Mouse (Mus musculus) myocyte (in vitro differentiated cells): Measurements from ENCODE around the gene Pde4a. TPM values are rescaled to one million over a fixed set of nuclear protein-coding genes. Genes with fewer than 3 reads are reported as not detected.

ENCODE experiments used
- H3K27me3 ChIP-seq: one replicate; pipeline ENCODE4 v1.6.1; 2011; ENCODE audit not compliant: control insufficient read depth, insufficient read depth, insufficient read length
- H3K36me3 ChIP-seq: one replicate; pipeline ENCODE4 v1.6.1; 2011; ENCODE audit not compliant: control insufficient read depth, insufficient read depth
- H3K4me2 ChIP-seq: one replicate; pipeline ENCODE4 v1.6.1; 2011; ENCODE audit warnings: low read depth, control low read depth
- H3K4me3 ChIP-seq: one replicate; pipeline ENCODE4 v1.5.1; 2011; ENCODE audit warnings: mild to moderate bottlenecking, control low read depth, moderate library complexity
- H3K79me2 ChIP-seq: one replicate; pipeline ENCODE4 v1.6.1; 2011; ENCODE audit not compliant: control insufficient read depth, insufficient read depth
- H3ac ChIP-seq: one replicate; pipeline ENCODE4 v1.6.1; 2011; ENCODE audit not compliant: control insufficient read depth, insufficient read length
- CEBPB ChIP-seq: IDR thresholded peaks from 2 replicates; pipeline ENCODE4 v1.6.1; 2011; ENCODE audit warnings: mild to moderate bottlenecking, moderate library complexity; ENCODE audit not compliant: poor library complexity, insufficient read depth, severe bottlenecking
- E2F4 ChIP-seq: IDR thresholded peaks from one replicate; pipeline ENCODE4 v1.6.1; 2011; ENCODE audit warnings: mild to moderate bottlenecking, control low read depth, moderate library complexity; ENCODE audit not compliant: insufficient read depth
- MAX ChIP-seq: IDR thresholded peaks from one replicate; pipeline ENCODE4 v1.6.1; 2011; ENCODE audit warnings: low read depth, mild to moderate bottlenecking, control low read depth
- MYOD1 ChIP-seq, 3 experiments: IDR thresholded peaks; one replicate each; pipeline ENCODE4 v1.6.1; 2011; ENCODE audit warnings: control low read depth in 2 of 3, low read depth in 2 of 3, mild to moderate bottlenecking in 2 of 3, moderate library complexity in 1 of 3; ENCODE audit not compliant: insufficient read length in 2 of 3, control insufficient read depth in 1 of 3
- MYOG ChIP-seq, 3 experiments: IDR thresholded peaks; one replicate each; pipeline ENCODE4 v1.6.1; 2011; ENCODE audit warnings: control low read depth in 2 of 3, low read depth in 2 of 3, mild to moderate bottlenecking in 2 of 3; ENCODE audit not compliant: insufficient read length in 2 of 3, control insufficient read depth in 1 of 3, insufficient read depth in 1 of 3
- POLR2A ChIP-seq: IDR thresholded peaks from one replicate; pipeline ENCODE4 v1.6.1; 2011; ENCODE audit warnings: low read depth, mild to moderate bottlenecking, control low read depth, moderate library complexity; ENCODE audit not compliant: insufficient read length
- POLR2AphosphoS2 ChIP-seq: IDR thresholded peaks from one replicate; pipeline ENCODE4 v1.6.1; 2011; ENCODE audit warnings: low read depth, control low read depth; ENCODE audit not compliant: insufficient read length
- REST ChIP-seq: IDR thresholded peaks from one replicate; pipeline ENCODE4 v1.6.1; 2011; ENCODE audit warnings: mild to moderate bottlenecking, control low read depth, moderate library complexity; ENCODE audit not compliant: insufficient read depth, insufficient read length
- SRF ChIP-seq: IDR thresholded peaks from one replicate; pipeline ENCODE4 v1.6.1; 2011; ENCODE audit warnings: low read depth; ENCODE audit not compliant: control insufficient read depth, insufficient read length
- TCF12 ChIP-seq: IDR thresholded peaks from one replicate; pipeline ENCODE4 v1.6.1; 2011; ENCODE audit warnings: mild to moderate bottlenecking, control low read depth; ENCODE audit not compliant: poor library complexity, insufficient read depth, severe bottlenecking
- TCF3 ChIP-seq: IDR thresholded peaks from one replicate; pipeline ENCODE4 v1.6.1; 2011; ENCODE audit warnings: low read depth, control low read depth; ENCODE audit not compliant: insufficient read length
- USF1 ChIP-seq: IDR thresholded peaks from one replicate; pipeline ENCODE4 v1.6.1; 2011; ENCODE audit warnings: low read depth, mild to moderate bottlenecking, control low read depth, moderate library complexity
- polyA plus RNA-seq: library from polyadenylated mRNA; unstranded; fragments of >200 nt; fragmentation: generic; extraction: Trizol; gene quantifications from one replicate; pipeline ENCODE4 v1.2.1, GENCODE M21; 2012; ENCODE audit warnings: missing spikeins

Gene Pde4a
- polyA plus RNA-seq, 1 experiment: 3.6 TPM

GRCm38 (mm10) chr9:21126259-21126627, 39.3 kb upstream of the Pde4a start:
- Histone ChIP-seq H3K79me2 (no peaks in the 10 kb centered on the region), H3K4me3 (no peak overlapping the region), H3K27me3 (no peaks in the 10 kb centered on the region), H3K4me2 (peak overlapping the region; percentile 14), H3ac (no peak overlapping the region), H3K36me3 (peaks cover 10% of the 10 kb centered on the region)
- TF ChIP-seq TCF12 (peak; percentile 22), MYOG (IDR thresholded peaks at IDR 0.05; ENCODE audit: control insufficient read depth in 1 of 3, insufficient read depth in 1 of 3, insufficient read length in 2 of 3, low read depth in 2 of 3) (peak; percentile 6 to 86 (median 66)), MYOD1 (IDR thresholded peaks at IDR 0.05; ENCODE audit: control insufficient read depth in 1 of 3, insufficient read length in 2 of 3, low read depth in 2 of 3) (peak; percentile 72 to 93 (median 79)), REST (no peak), TCF3 (peak; percentile 27)

- Histone ChIP-seq H3K4me2 (peak within 1 kb of the TSS; percentile 98), H3K4me3 (peak within 1 kb of the TSS; percentile 78)
These were observed 34.2 kb upstream of the Pde4a start, which contains the start of gene Tyk2 for GRCm38 (mm10) chr9:21131059-21131956. Gene Tyk2 (minus strand): TSS chr9:21131243.

GRCm38 (mm10) chr9:21132102-21132775, 33.3 kb upstream of the Pde4a start:
- Histone ChIP-seq H3K4me3 (peak overlapping the region; percentile 78), H3K36me3 (peaks cover 4% of the 10 kb centered on the region), H3K27me3 (no peaks in the 10 kb centered on the region), H3K79me2 (no peaks in the 10 kb centered on the region), H3ac (no peak overlapping the region), H3K4me2 (no peak overlapping the region)
- TF ChIP-seq USF1: no peak
- TF ChIP-seq TCF3: no peak
- TF ChIP-seq POLR2AphosphoS2: no peak
- TF ChIP-seq REST: no peak
- TF ChIP-seq POLR2A: no peak
- TF ChIP-seq E2F4: no peak
- no peak for TF ChIP-seq MYOD1 (IDR thresholded peaks at IDR 0.05; ENCODE audit: control insufficient read depth in 1 of 3, insufficient read length in 2 of 3, low read depth in 2 of 3)
- TF ChIP-seq SRF: no peak
- TF ChIP-seq TCF12: no peak
- no peak for TF ChIP-seq MYOG (IDR thresholded peaks at IDR 0.05; ENCODE audit: control insufficient read depth in 1 of 3, insufficient read depth in 1 of 3, insufficient read length in 2 of 3, low read depth in 2 of 3)
- TF ChIP-seq CEBPB: no peak
- no peak for TF ChIP-seq MAX

More at GRCm38 (mm10) chr9:21131059-21131956, 34.2 kb upstream of the Pde4a start, which contains the start of gene Tyk2:
- Histone ChIP-seq H3K27me3 (no peaks in the 10 kb centered on the region), H3K79me2 (no peaks in the 10 kb centered on the region), H3ac (peak within 1 kb of the TSS; percentile 64), H3K36me3 (peaks cover 4% of the 10 kb centered on the region)
- no peak for TF ChIP-seq MAX
- peak; percentile 42 for TF ChIP-seq SRF
- peak in 1 of 3 experiments; percentile 25 for TF ChIP-seq MYOD1 (IDR thresholded peaks at IDR 0.05; ENCODE audit: control insufficient read depth in 1 of 3, insufficient read length in 2 of 3, low read depth in 2 of 3)
- no peak for TF ChIP-seq TCF3
- TF ChIP-seq CEBPB: no peak
- no peak for TF ChIP-seq REST
- no peak for TF ChIP-seq E2F4
- peak; percentile 73 for TF ChIP-seq POLR2A
- no peak for TF ChIP-seq USF1
- no peak for TF ChIP-seq TCF12
- peak; percentile 80 for TF ChIP-seq POLR2AphosphoS2
- TF ChIP-seq MYOG (IDR thresholded peaks at IDR 0.05; ENCODE audit: control insufficient read depth in 1 of 3, insufficient read depth in 1 of 3, insufficient read length in 2 of 3, low read depth in 2 of 3): no peak

GRCm38 (mm10) chr9:21133064-21133707, 32.3 kb upstream of the Pde4a start:
- H3K36me3 ChIP-seq: peaks cover 4% of the 10 kb centered on the region
- H3K4me3 ChIP-seq: no peak overlapping the region
- TF ChIP-seq REST: no peak
- TF ChIP-seq E2F4: no peak
- no peak for TF ChIP-seq TCF12
- TF ChIP-seq CEBPB: no peak
- TF ChIP-seq TCF3: no peak
- no peak overlapping the region for H3K4me2 ChIP-seq
- H3ac ChIP-seq: no peak overlapping the region
- H3K79me2 ChIP-seq: no peaks in the 10 kb centered on the region
- no peaks in the 10 kb centered on the region for H3K27me3 ChIP-seq
